Mouse (Mus musculus): ENCODE data around the gene Mymx. TPM values are rescaled to one million over a fixed set of nuclear protein-coding genes. Genes with fewer than 3 reads are reported as not detected.

The Mymx gene
- polyA plus RNA-seq, 1 experiment = 6.4 TPM

DNA sequence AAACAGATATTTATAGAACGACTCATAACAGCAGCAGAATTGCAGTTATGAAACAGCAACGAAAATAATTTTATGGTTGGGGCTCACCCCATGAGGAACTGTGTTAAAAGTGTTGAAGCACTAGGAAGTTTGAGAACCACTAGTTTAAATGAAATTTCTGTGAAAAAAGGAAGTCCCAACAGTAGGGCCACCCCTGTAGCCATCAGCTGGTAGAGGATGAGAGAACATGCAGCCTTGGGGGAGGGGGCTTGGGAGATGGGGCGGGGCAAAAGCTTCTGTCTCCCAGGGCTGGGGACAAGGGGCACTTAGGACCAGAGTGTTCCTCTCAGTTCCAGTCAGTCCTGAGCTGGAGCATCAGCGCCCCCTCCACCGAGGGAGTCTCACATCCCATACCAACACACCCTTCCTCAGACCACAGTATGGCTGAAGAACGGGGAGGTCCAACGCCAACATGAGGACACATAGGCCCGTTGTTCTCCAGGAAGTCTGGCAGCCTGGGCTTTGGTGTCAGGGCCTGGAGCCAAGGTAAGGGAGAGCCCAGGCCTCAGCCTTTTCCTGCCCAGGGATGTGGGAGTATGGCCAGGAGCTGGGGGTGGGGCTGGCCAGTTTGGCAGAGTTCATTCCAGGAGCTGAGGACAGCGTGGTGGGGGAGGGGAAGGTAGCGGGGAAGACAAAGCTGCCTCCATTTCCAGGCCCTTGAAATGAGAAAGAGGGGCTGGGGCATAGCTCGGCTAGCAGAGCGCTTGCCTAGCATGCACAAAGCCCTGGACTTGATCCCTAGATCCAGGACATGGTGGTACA is 17.6 kb downstream of the Mymx start:
- Histone ChIP-seq H3K36me3 (ENCODE audit: control insufficient read depth, insufficient read depth, low read length) (no peaks in the 10 kb centered on the region), H3K4me3 (ENCODE audit: insufficient read depth, low read depth, low read length) (no peak overlapping the region), H3K27ac (ENCODE audit: insufficient read depth, low read depth, low read length) (peak overlapping the region; percentile 92), H3K4me1 (ENCODE audit: control insufficient read depth, insufficient read depth, low read length) (peaks cover 26% of the 10 kb centered on the region), H3K27me3 (replicated peaks; ENCODE audit: control insufficient read depth, insufficient read depth, low read length) (no peaks in the 10 kb centered on the region)
- no peak for TF ChIP-seq CTCF (conservative IDR thresholded peaks at IDR 0.05; ENCODE audit: insufficient read depth, insufficient read length, low read depth, low read length)
- TF ChIP-seq POLR2A (IDR thresholded peaks at IDR 0.05; ENCODE audit: low read depth, low read length) = no peak
- DNase-seq = peak; percentile 94
- WGBS = 35% methylated on average over 12 of the region's 12 CpGs

- no peak for DNase-seq
- TF ChIP-seq CTCF (conservative IDR thresholded peaks at IDR 0.05; ENCODE audit: insufficient read depth, insufficient read length, low read depth, low read length) = peak; percentile 64
- TF ChIP-seq POLR2A (IDR thresholded peaks at IDR 0.05; ENCODE audit: low read depth, low read length) = no peak
- H3K4me1 ChIP-seq (ENCODE audit: control insufficient read depth, insufficient read depth, low read length) = peaks cover 26% of the 10 kb centered on the region
- no peak overlapping the region for H3K4me3 ChIP-seq (ENCODE audit: insufficient read depth, low read depth, low read length)
- H3K27me3 ChIP-seq (replicated peaks; ENCODE audit: control insufficient read depth, insufficient read depth, low read length) = no peaks in the 10 kb centered on the region
- H3K36me3 ChIP-seq (ENCODE audit: control insufficient read depth, insufficient read depth, low read length) = no peaks in the 10 kb centered on the region
- WGBS = 41% methylated on average over 6 of the region's 6 CpGs
- 0 out of 2 replicates have a peak overlapping the region, but pooled peaks have one; percentile 24 for H3K27ac ChIP-seq (ENCODE audit: insufficient read depth, low read depth, low read length)
These were observed 19.1 kb downstream of the Mymx start for GRCm38 (mm10) chr17:45582715-45583355.

- Histone ChIP-seq H3K36me3 (ENCODE audit: control insufficient read depth, insufficient read depth, low read length) (no peaks in the 10 kb centered on the region), H3K27ac (ENCODE audit: insufficient read depth, low read depth, low read length) (no peak overlapping the region), H3K4me1 (ENCODE audit: control insufficient read depth, insufficient read depth, low read length) (peaks cover 26% of the 10 kb centered on the region), H3K4me3 (ENCODE audit: insufficient read depth, low read depth, low read length) (no peak overlapping the region), H3K27me3 (replicated peaks; ENCODE audit: control insufficient read depth, insufficient read depth, low read length) (no peaks in the 10 kb centered on the region)
- WGBS = 95% methylated on average over 6 of the region's 6 CpGs
- no peak for DNase-seq
- TF ChIP-seq CTCF (conservative IDR thresholded peaks at IDR 0.05; ENCODE audit: insufficient read depth, insufficient read length, low read depth, low read length) (no peak), POLR2A (IDR thresholded peaks at IDR 0.05; ENCODE audit: low read depth, low read length) (no peak)
These were observed 19.7 kb downstream of the Mymx start for GRCm38 (mm10) chr17:45582188-45582587.

DNA sequence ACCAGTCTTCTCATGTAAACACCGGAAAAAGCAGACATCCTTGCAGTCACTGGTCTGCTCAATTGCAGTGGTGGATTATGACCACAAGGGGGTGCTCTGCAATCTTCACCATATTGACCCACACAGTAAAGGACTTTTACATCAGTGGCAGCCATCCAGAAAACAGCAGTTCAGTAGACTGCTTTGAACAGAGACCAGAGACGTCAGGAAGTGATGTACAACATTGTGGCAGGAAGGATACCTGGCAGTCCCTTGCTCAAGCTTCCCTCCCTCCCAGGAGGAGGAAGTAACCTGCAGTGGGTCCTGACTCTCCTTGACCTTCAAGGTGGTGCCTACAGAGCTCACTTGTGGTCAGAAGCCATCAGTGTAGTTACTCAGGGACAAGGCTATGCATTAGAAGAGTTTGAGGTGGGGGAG is 20.3 kb downstream of the Mymx start:
- 5% methylated on average over 2 of the region's 2 CpGs for WGBS
- Histone ChIP-seq H3K27ac (ENCODE audit: insufficient read depth, low read depth, low read length) (peak overlapping the region; percentile 40; the same call in 1 of the 2 replicates), H3K27me3 (replicated peaks; ENCODE audit: control insufficient read depth, insufficient read depth, low read length) (no peaks in the 10 kb centered on the region), H3K4me1 (ENCODE audit: control insufficient read depth, insufficient read depth, low read length) (peaks cover 26% of the 10 kb centered on the region), H3K36me3 (ENCODE audit: control insufficient read depth, insufficient read depth, low read length) (no peaks in the 10 kb centered on the region), H3K4me3 (ENCODE audit: insufficient read depth, low read depth, low read length) (no peak overlapping the region)
- TF ChIP-seq POLR2A (IDR thresholded peaks at IDR 0.05; ENCODE audit: low read depth, low read length) (no peak), CTCF (conservative IDR thresholded peaks at IDR 0.05; ENCODE audit: insufficient read depth, insufficient read length, low read depth, low read length) (peak; percentile 76)
- DNase-seq = peak; percentile 86

DNA sequence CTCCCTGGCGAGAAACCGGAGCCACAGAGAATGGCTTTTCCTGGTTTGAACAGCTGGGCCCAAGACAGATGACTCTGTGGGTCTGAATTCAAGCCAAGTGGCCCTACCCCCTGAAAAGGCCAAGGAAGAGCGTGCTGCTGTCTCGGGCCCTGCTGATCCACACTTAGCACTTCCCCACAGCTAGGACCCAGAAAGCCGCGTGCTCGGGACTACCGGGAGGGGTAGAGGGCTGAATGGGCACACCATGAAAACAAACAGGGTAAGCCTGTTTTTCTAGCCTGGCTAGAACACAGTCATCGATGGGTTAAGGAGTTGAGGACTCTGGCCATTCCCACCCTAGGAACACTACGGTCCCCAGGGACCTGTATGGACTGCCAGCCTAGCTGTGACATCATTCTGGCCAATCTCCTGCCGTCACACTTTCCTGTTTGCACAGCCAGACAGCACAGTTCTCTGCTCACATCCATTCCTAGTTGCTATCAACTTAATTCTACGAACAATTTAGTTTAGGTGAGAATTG is 20.9 kb downstream of the Mymx start:
- Histone ChIP-seq H3K4me1 (ENCODE audit: control insufficient read depth, insufficient read depth, low read length) (peaks cover 26% of the 10 kb centered on the region), H3K27ac (ENCODE audit: insufficient read depth, low read depth, low read length) (peak overlapping the region; percentile 51), H3K4me3 (ENCODE audit: insufficient read depth, low read depth, low read length) (no peak overlapping the region), H3K27me3 (replicated peaks; ENCODE audit: control insufficient read depth, insufficient read depth, low read length) (no peaks in the 10 kb centered on the region), H3K36me3 (ENCODE audit: control insufficient read depth, insufficient read depth, low read length) (no peaks in the 10 kb centered on the region)
- DNase-seq = peak; percentile 76
- WGBS = 27% methylated on average over 12 of the region's 12 CpGs
- TF ChIP-seq POLR2A (IDR thresholded peaks at IDR 0.05; ENCODE audit: low read depth, low read length) (no peak), CTCF (conservative IDR thresholded peaks at IDR 0.05; ENCODE audit: insufficient read depth, insufficient read length, low read depth, low read length) (no peak)

DNA sequence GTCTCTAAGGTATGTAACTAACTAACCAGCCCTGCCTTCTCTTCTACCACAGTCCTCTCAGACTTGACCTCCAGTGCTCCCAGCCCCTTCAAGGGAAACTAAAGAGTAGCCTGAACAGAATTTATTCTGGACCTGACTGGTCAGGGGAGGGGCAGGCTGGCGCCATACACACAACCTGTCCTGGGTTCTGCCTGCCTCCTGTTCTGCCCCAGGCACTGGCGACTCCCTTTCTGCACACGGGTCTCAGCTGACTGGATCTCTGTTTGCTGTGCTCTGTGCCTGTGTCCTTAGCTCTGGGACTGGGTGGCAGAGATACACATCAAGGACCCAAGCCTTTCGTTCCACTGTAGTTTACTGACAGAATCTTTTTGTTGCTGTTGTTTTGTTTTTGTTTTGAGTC is 22.3 kb downstream of the Mymx start:
- 65% methylated on average over 4 of the region's 4 CpGs for WGBS
- Histone ChIP-seq H3K4me3 (ENCODE audit: insufficient read depth, low read depth, low read length) (no peak overlapping the region), H3K36me3 (ENCODE audit: control insufficient read depth, insufficient read depth, low read length) (no peaks in the 10 kb centered on the region), H3K4me1 (ENCODE audit: control insufficient read depth, insufficient read depth, low read length) (peaks cover 16% of the 10 kb centered on the region), H3K27ac (ENCODE audit: insufficient read depth, low read depth, low read length) (peak overlapping the region; percentile 57), H3K27me3 (replicated peaks; ENCODE audit: control insufficient read depth, insufficient read depth, low read length) (no peaks in the 10 kb centered on the region)
- TF ChIP-seq CTCF (conservative IDR thresholded peaks at IDR 0.05; ENCODE audit: insufficient read depth, insufficient read length, low read depth, low read length) = no peak
- TF ChIP-seq POLR2A (IDR thresholded peaks at IDR 0.05; ENCODE audit: low read depth, low read length) = no peak
- DNase-seq = peak; percentile 79

GRCm38 (mm10) chr17:45578843-45579242 is 23.1 kb downstream of the Mymx start:
- TF ChIP-seq POLR2A (IDR thresholded peaks at IDR 0.05; ENCODE audit: low read depth, low read length) (no peak), CTCF (conservative IDR thresholded peaks at IDR 0.05; ENCODE audit: insufficient read depth, insufficient read length, low read depth, low read length) (peak; percentile 51)

More at GRCm38 (mm10) chr17:45578843-45579242, 23.1 kb downstream of the Mymx start:
- Histone ChIP-seq H3K27me3 (replicated peaks; ENCODE audit: control insufficient read depth, insufficient read depth, low read length) (no peaks in the 10 kb centered on the region), H3K36me3 (ENCODE audit: control insufficient read depth, insufficient read depth, low read length) (no peaks in the 10 kb centered on the region), H3K4me1 (ENCODE audit: control insufficient read depth, insufficient read depth, low read length) (peaks cover 14% of the 10 kb centered on the region; the same call in 1 of the 2 replicates), H3K4me3 (ENCODE audit: insufficient read depth, low read depth, low read length) (no peak overlapping the region), H3K27ac (ENCODE audit: insufficient read depth, low read depth, low read length) (peak overlapping the region; percentile 65; the same call in 1 of the 2 replicates)
- 79% methylated on average over 7 of the region's 7 CpGs for WGBS
- no peak for DNase-seq
